Mouse (Mus musculus) midbrain, postnatal 0 days (tissue): ENCODE data around the gene Hipk2. TPM values are rescaled to one million over a fixed set of nuclear protein-coding genes. Genes with fewer than 3 reads are reported as not detected.
A peak's percentile ranks its signal among the peaks of the same experiment; 100 is the strongest.

ENCODE experiments used
- ATAC-seq: fragments of 200-750 bp; cut with Nextera tagmentation; 2 replicates; pipeline ENCODE4 v1.8.0; 2017; ENCODE audit warnings: moderate number of reproducible peaks, mild to moderate bottlenecking, moderate TSS enrichment, moderate library complexity; ENCODE audit not compliant: low FRiP score
- DNase-seq: peaks from one replicate; pipeline ENCODE4 v3.0.0-alpha.2; 2015; ENCODE audit warnings: low spot score
- H3K27ac ChIP-seq: fragments of 300-500 bp; sonication (generic); 2 replicates; pipeline ENCODE4 v1.5.1; 2014; ENCODE audit warnings: low read depth, mild to moderate bottlenecking, low read length, mixed read lengths
- H3K27me3 ChIP-seq: fragments of 300-500 bp; sonication (generic); 2 replicates; pipeline ENCODE4 v1.6.1; 2014; ENCODE audit warnings: low read length, control low read depth, mixed read lengths; ENCODE audit not compliant: insufficient read depth
- H3K36me3 ChIP-seq: fragments of 300-500 bp; sonication (generic); 2 replicates; pipeline ENCODE4 v1.6.1; 2014; ENCODE audit warnings: low read length, control low read depth, mixed read lengths; ENCODE audit not compliant: insufficient read depth
- H3K4me1 ChIP-seq: fragments of 300-500 bp; sonication (generic); 2 replicates; pipeline ENCODE4 v1.6.1; 2014; ENCODE audit warnings: mild to moderate bottlenecking, control low read depth, antibody characterized with exemption, low read length, mixed read lengths; ENCODE audit not compliant: insufficient read depth
- H3K4me2 ChIP-seq: fragments of 300-500 bp; sonication (generic); 2 replicates; pipeline ENCODE4 v1.6.1; 2014; ENCODE audit warnings: low read depth, mild to moderate bottlenecking, low read length, mixed read lengths; ENCODE audit not compliant: poor library complexity, severe bottlenecking
- H3K4me3 ChIP-seq: fragments of 300-500 bp; sonication (generic); 2 replicates; pipeline ENCODE4 v1.5.1; 2014; ENCODE audit warnings: low read depth, mild to moderate bottlenecking, low read length, moderate library complexity
- H3K9ac ChIP-seq: fragments of 300-500 bp; sonication (generic); replicated peaks from 2 replicates; pipeline ENCODE4 v1.6.1; 2014; ENCODE audit warnings: mild to moderate bottlenecking, low read length, moderate library complexity, mixed read lengths; ENCODE audit not compliant: poor library complexity, severe bottlenecking
- H3K9me3 ChIP-seq: fragments of 300-500 bp; sonication (generic); 2 replicates; pipeline ENCODE4 v1.6.1; 2016; ENCODE audit warnings: low read length, control low read depth
- CTCF ChIP-seq: IDR thresholded peaks from 2 replicates; pipeline ENCODE4 v1.5.1; 2016; ENCODE audit warnings: antibody characterized with exemption, mild to moderate bottlenecking
- WGBS: fragments of 180-500 bp; shearing (Covaris S2); extraction: QIAGEN DNeasy Blood & Tissue Kit; methylation state at CpG from one replicate; pipeline ENCODE4 v1.1.7; 2014; 5-methylcytosine and 5-hydroxymethylcytosine counted together
- polyA plus RNA-seq: library from polyadenylated mRNA; unstranded; fragments of >200 nt; fragmentation: Nextera tagmentation; extraction: Ambion mirVana; gene quantifications from 2 replicates; pipeline ENCODE4 v1.2.1, GENCODE M21; 2015
- total RNA-seq: library from RNA; depleted of rRNA; stranded (reverse); fragments of >200 nt; gene quantifications from 2 replicates; pipeline ENCODE4 v1.2.3, GENCODE M21; 2014

The Hipk2 gene
- total and polyA plus RNA-seq, 2 experiments from 2014 or later = 24.3 to 71.0 TPM

DNA sequence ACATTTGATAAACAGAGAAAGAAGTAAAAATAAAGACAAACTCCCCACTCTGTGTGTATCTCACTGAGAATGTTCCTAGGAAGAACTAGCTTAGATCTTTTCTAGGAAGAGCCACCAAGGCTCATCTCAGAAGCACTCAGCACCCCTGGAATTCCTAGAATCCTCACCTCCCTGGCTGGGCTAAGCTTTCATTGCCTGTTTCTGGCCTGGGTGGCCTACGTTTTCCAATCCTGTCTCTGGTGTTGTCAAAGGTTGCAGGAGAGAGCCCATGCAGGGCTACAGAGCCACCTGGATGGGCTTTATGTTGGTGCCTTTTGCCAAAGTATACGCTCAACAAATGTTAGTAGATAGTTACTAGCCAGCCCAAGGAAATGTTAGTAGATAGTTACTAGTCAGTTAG, 120.0 kb downstream of the Hipk2 start:
- no peaks in the 10 kb centered on the region for H3K27me3 ChIP-seq
- no peak overlapping the region for H3K4me2 ChIP-seq
- ATAC-seq (no peak), DNase-seq (no peak)
- no peak overlapping the region for H3K27ac ChIP-seq
- WGBS = 76% methylated on average over 2 of the region's 2 CpGs
- TF ChIP-seq CTCF = no peak
- no peaks in the 10 kb centered on the region for H3K36me3 ChIP-seq
- no peaks in the 10 kb centered on the region for H3K9me3 ChIP-seq
- H3K9ac ChIP-seq = no peak overlapping the region
- no peak overlapping the region for H3K4me3 ChIP-seq
- H3K4me1 ChIP-seq = 0 out of 2 replicates have a peak, but pooled peaks cover 5% of the 10 kb centered on the region

DNA sequence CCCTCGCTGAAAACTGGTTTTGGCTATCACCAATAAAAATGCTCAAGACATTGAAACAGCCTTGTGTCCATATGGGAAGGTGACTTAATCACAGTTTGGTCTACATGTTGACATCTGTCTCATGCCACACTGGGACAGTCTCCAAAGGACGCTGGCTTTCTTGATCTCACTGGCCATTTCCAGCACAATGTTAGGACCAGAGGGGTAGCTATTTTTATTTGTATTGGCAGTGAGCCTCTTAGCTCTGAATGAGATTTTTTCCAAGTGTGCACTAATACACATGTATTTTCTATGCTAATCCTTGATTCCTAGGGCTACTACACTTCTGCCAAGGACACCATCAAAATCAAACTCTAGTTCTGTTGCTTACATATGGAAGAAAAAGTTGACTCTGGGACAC, 120.8 kb downstream of the Hipk2 start:
- no peaks in the 10 kb centered on the region for H3K9me3 ChIP-seq
- H3K27me3 ChIP-seq = no peaks in the 10 kb centered on the region
- no peak overlapping the region for H3K4me2 ChIP-seq
- H3K9ac ChIP-seq = no peak overlapping the region
- no peak overlapping the region for H3K4me3 ChIP-seq
- 0 out of 2 replicates have a peak, but pooled peaks cover 5% of the 10 kb centered on the region for H3K4me1 ChIP-seq
- 87% methylated on average over 2 of the region's 2 CpGs for WGBS
- H3K27ac ChIP-seq = no peak overlapping the region
- 0 out of 2 replicates have a peak, but pooled peaks cover 2% of the 10 kb centered on the region for H3K36me3 ChIP-seq
- ATAC-seq (no peak), DNase-seq (no peak)
- no peak for TF ChIP-seq CTCF

GRCm38 (mm10) chr6:38753729-38754128, 122.2 kb downstream of the Hipk2 start:
- DNase-seq (no peak), ATAC-seq (no peak)
- Histone ChIP-seq H3K9ac (no peak overlapping the region), H3K9me3 (no peaks in the 10 kb centered on the region), H3K27ac (no peak overlapping the region), H3K4me1 (0 out of 2 replicates have a peak, but pooled peaks cover 5% of the 10 kb centered on the region), H3K27me3 (no peaks in the 10 kb centered on the region), H3K4me2 (no peak overlapping the region), H3K36me3 (0 out of 2 replicates have a peak, but pooled peaks cover 2% of the 10 kb centered on the region), H3K4me3 (no peak overlapping the region)
- TF ChIP-seq CTCF = no peak
- WGBS = 80% methylated on average over 2 of the region's 2 CpGs

GRCm38 (mm10) chr6:38753025-38753424, 122.9 kb downstream of the Hipk2 start:
- 89% methylated on average over 2 of the region's 2 CpGs for WGBS
- TF ChIP-seq CTCF = no peak
- no peak for ATAC-seq
- Histone ChIP-seq H3K4me2 (no peak overlapping the region), H3K27ac (no peak overlapping the region), H3K4me3 (no peak overlapping the region), H3K4me1 (0 out of 2 replicates have a peak, but pooled peaks cover 1% of the 10 kb centered on the region), H3K9me3 (no peaks in the 10 kb centered on the region), H3K9ac (no peak overlapping the region), H3K36me3 (0 out of 2 replicates have a peak, but pooled peaks cover 2% of the 10 kb centered on the region), H3K27me3 (no peaks in the 10 kb centered on the region)
- DNase-seq = no peak

GRCm38 (mm10) chr6:38752495-38752894, 123.5 kb downstream of the Hipk2 start:
- Histone ChIP-seq H3K9ac (no peak overlapping the region), H3K27ac (no peak overlapping the region), H3K4me1 (no peaks in the 10 kb centered on the region), H3K4me2 (no peak overlapping the region), H3K4me3 (no peak overlapping the region), H3K9me3 (no peaks in the 10 kb centered on the region), H3K36me3 (0 out of 2 replicates have a peak, but pooled peaks cover 2% of the 10 kb centered on the region), H3K27me3 (no peaks in the 10 kb centered on the region)
- ATAC-seq = no peak
- peak; percentile 38 for TF ChIP-seq CTCF
- no peak for DNase-seq
- WGBS = 83% methylated on average over 6 of the region's 6 CpGs

DNA sequence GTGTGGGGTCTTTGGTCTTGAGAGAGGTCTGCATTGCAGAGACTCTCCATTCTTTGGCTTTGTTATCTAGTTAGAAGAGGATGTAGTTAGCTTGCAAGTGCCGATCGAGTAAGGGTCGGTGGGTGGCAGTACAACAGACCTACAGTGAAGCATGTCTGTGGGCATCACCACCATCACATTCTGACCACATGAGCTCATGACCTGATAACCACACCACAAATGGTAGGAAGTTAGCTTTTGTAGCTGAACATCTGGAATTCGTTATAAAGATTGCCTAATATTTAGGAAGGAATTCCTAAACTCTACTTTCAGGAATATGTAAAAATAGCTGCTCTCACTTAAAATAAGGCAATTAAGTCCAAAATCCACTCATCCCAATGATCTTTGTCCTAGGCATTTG, 127.9 kb downstream of the Hipk2 start:
- H3K36me3 ChIP-seq = peaks cover 16% of the 10 kb centered on the region
- no peak for TF ChIP-seq CTCF
- H3K27me3 ChIP-seq = no peaks in the 10 kb centered on the region
- H3K4me2 ChIP-seq = no peak overlapping the region
- WGBS = 92% methylated on average over 4 of the region's 4 CpGs
- DNase-seq (no peak), ATAC-seq (no peak)
- H3K27ac ChIP-seq = no peak overlapping the region
- H3K9me3 ChIP-seq = no peaks in the 10 kb centered on the region
- H3K4me1 ChIP-seq = no peaks in the 10 kb centered on the region; the same call in 1 of the 2 replicates
- H3K4me3 ChIP-seq = no peak overlapping the region
- no peak overlapping the region for H3K9ac ChIP-seq
